Mouse (Mus musculus) liver, embryonic 16.5 days (tissue): ENCODE results near the gene Atl2. TPM values are rescaled to one million over a fixed set of nuclear protein-coding genes. Genes with fewer than 3 reads are reported as not detected.

Source experiments
- ATAC-seq: fragments of 200-750 bp; cut with Nextera tagmentation; 2 replicates; pipeline ENCODE4 v1.8.0; 2017; ENCODE audit warnings: low read depth, mild to moderate bottlenecking, moderate number of reproducible peaks, moderate library complexity
- H3K27ac ChIP-seq: fragments of 300-500 bp; sonication (generic); 2 replicates; pipeline ENCODE4 v1.5.1; 2014; ENCODE audit warnings: mild to moderate bottlenecking, low read length
- H3K27me3 ChIP-seq: fragments of 300-500 bp; sonication (generic); 2 replicates; pipeline ENCODE4 v1.6.1; 2014; ENCODE audit warnings: low read depth, low read length, mixed read lengths; ENCODE audit not compliant: control insufficient read depth, insufficient read depth
- H3K36me3 ChIP-seq: fragments of 300-500 bp; sonication (generic); 2 replicates; pipeline ENCODE4 v1.6.1; 2014; ENCODE audit warnings: mild to moderate bottlenecking; ENCODE audit not compliant: control insufficient read depth, insufficient read depth
- H3K4me1 ChIP-seq: fragments of 300-500 bp; sonication (generic); 2 replicates; pipeline ENCODE4 v1.6.1; 2014; ENCODE audit warnings: low read depth, low read length, mixed read lengths; ENCODE audit not compliant: control insufficient read depth
- H3K4me2 ChIP-seq: fragments of 300-500 bp; sonication (generic); 2 replicates; pipeline ENCODE4 v1.6.1; 2014; ENCODE audit warnings: low read depth, low read length, mixed read lengths
- H3K4me3 ChIP-seq: fragments of 300-500 bp; sonication (generic); 2 replicates; pipeline ENCODE4 v1.5.1; 2014; ENCODE audit warnings: low read depth, mild to moderate bottlenecking, low read length
- H3K9ac ChIP-seq: fragments of 300-500 bp; sonication (generic); 2 replicates; pipeline ENCODE4 v1.6.1; 2014; ENCODE audit warnings: low read depth, low read length
- H3K9me3 ChIP-seq: fragments of 300-500 bp; sonication (generic); replicated peaks from 2 replicates; pipeline ENCODE4 v1.6.1; 2016; ENCODE audit warnings: low read length; ENCODE audit not compliant: control insufficient read depth
- WGBS: fragments of 180-500 bp; shearing (Covaris S2); extraction: QIAGEN DNeasy Blood & Tissue Kit; methylation state at CpG from one replicate; pipeline ENCODE4 v1.1.7; 2014; ENCODE audit not compliant: insufficient replicate concordance; 5-methylcytosine and 5-hydroxymethylcytosine counted together
- polyA plus RNA-seq: library from polyadenylated mRNA; unstranded; fragments of >200 nt; fragmentation: Nextera tagmentation; extraction: Ambion mirVana; gene quantifications from 2 replicates; pipeline ENCODE4 v1.2.1, GENCODE M21; 2015

Gene Atl2
- polyA plus RNA-seq, 1 experiment from 2014 or later: 29.2 TPM

DNA sequence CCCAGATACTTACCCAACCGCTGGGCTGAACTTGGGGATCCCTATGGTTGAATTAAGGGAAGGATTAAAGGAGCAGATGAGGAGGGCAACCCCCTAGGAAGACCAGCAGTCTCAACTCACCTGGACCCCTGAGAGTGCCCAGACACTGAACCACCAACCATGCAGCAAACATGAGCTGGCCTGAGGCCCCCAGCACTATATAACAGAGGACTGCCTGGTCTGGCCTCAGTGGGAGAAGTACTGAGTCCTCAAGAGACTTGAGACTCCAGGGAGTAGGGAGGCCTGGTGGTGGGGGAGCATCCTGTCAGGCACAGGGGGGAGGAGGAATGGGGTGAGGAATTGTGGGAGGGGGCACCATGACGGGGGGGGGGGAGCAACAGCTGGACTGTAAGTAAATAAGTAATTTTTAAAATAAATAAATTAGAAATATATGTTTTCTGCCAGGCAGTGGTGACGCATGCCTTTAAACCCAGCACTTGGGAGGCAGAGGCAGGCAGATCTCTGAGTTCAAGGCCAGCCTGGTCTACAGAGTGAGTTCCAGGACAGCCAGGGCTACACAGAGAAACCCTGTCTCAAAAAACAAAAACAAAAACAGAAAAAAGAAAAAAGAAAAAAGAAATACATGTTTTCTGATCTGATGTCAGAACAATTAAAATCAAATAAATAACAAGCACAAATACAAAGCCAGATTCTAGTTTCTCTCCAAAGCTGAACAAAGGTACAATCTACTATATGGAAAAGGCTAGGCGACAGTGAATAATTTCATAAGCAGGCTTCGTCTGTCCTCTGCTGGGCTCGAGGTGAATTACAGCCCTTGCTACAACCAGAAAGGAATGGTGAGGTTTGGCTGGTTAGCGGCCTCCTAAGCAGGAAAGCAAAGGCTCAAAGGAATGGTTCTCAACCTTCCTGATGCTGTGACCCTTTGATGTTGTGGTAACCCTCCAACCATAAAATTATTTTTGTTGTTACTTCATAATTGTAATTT lies 55.4 kb downstream of the Atl2 start:
- WGBS: 32% methylated on average over 7 of the region's 7 CpGs
- H3K9me3 ChIP-seq: no peaks in the 10 kb centered on the region
- no peak overlapping the region for H3K9ac ChIP-seq
- H3K27me3 ChIP-seq: no peaks in the 10 kb centered on the region
- H3K27ac ChIP-seq: no peak overlapping the region
- H3K36me3 ChIP-seq: no peaks in the 10 kb centered on the region
- ATAC-seq: 0 out of 2 replicates have a peak, but pooled peaks have one; percentile 27
- no peaks in the 10 kb centered on the region for H3K4me1 ChIP-seq
- H3K4me2 ChIP-seq: no peak overlapping the region
- H3K4me3 ChIP-seq: no peak overlapping the region

DNA sequence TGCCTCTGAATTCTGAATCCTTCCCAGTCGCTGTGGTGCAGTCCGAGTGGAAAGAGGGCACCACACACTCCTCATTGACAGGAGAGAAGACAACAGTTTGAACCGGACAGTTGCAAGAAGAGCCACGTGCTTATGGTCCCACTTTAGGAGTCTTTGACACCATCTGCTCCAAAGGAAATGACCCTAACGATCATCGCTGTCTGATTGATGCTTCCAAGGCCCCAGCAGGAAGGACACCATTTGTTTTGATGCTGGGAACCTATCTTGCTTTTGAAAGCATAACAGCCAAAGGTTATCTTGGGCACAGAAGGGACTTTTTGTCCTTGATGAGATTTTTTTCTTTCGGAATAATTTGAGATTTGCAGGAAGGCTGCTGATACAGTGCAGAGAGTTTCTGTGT lies 58.9 kb downstream of the Atl2 start:
- Histone ChIP-seq H3K9ac (no peak overlapping the region), H3K27ac (no peak overlapping the region), H3K27me3 (no peaks in the 10 kb centered on the region), H3K36me3 (no peaks in the 10 kb centered on the region), H3K4me1 (no peaks in the 10 kb centered on the region), H3K9me3 (no peaks in the 10 kb centered on the region), H3K4me2 (no peak overlapping the region), H3K4me3 (no peak overlapping the region)
- no peak for ATAC-seq
- 49% methylated on average over 7 of the region's 7 CpGs for WGBS

DNA sequence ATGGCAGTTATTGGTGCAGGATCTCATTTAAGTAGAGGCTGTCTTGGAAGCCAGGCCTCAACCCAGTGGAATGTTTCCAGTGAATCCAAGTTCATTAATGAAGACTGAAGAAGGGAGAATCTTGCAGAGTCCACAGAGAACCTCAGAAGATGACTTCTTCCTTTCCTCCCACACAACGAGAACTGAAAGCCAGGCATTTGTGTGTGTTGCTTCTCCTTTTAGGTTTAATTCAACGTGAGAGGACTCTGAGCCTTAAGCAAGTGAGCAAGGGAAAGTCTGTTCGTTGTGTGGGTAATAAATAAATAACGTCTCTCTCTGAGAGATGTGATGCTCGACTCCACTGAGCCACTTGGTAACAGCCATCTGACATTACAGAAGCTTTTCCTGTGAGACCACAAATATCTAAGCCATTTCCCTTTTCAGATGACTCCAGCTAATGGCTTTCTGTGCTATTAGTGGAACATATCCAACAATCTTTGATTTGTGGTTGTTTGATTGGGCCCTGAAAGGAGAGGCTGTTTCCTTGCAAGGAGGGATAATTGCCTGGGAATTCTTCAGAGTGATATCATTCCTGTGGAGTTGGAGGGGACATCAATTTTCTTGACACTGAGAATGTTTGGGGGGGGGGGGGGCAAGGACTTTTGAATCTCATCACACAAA lies 60.1 kb downstream of the Atl2 start:
- WGBS: 12% methylated on average over 5 of the region's 5 CpGs
- Histone ChIP-seq H3K9ac (no peak overlapping the region), H3K4me2 (no peak overlapping the region), H3K27ac (no peak overlapping the region), H3K4me3 (no peak overlapping the region), H3K4me1 (no peaks in the 10 kb centered on the region), H3K27me3 (no peaks in the 10 kb centered on the region), H3K36me3 (no peaks in the 10 kb centered on the region), H3K9me3 (no peaks in the 10 kb centered on the region)
- ATAC-seq: no peak

- no peak for ATAC-seq
- H3K9ac ChIP-seq: no peak overlapping the region
- no peak overlapping the region for H3K27ac ChIP-seq
- no peaks in the 10 kb centered on the region for H3K4me1 ChIP-seq
- H3K27me3 ChIP-seq: no peaks in the 10 kb centered on the region
- no peak overlapping the region for H3K4me2 ChIP-seq
- no peaks in the 10 kb centered on the region for H3K9me3 ChIP-seq
- no peaks in the 10 kb centered on the region for H3K36me3 ChIP-seq
- WGBS: 27% methylated on average over 1 of the region's 1 CpGs
- H3K4me3 ChIP-seq: no peak overlapping the region
Observed at GRCm38 (mm10) chr17:79832284-79832683, 63.6 kb downstream of the Atl2 start.

- WGBS: 55% methylated on average over 6 of the region's 6 CpGs
- Histone ChIP-seq H3K4me2 (no peak overlapping the region), H3K27ac (no peak overlapping the region), H3K9me3 (no peaks in the 10 kb centered on the region), H3K27me3 (no peaks in the 10 kb centered on the region), H3K4me1 (no peaks in the 10 kb centered on the region), H3K4me3 (no peak overlapping the region), H3K9ac (no peak overlapping the region), H3K36me3 (no peaks in the 10 kb centered on the region)
- no peak for ATAC-seq
Observed at GRCm38 (mm10) chr17:79826482-79827034, 69.4 kb downstream of the Atl2 start.

DNA sequence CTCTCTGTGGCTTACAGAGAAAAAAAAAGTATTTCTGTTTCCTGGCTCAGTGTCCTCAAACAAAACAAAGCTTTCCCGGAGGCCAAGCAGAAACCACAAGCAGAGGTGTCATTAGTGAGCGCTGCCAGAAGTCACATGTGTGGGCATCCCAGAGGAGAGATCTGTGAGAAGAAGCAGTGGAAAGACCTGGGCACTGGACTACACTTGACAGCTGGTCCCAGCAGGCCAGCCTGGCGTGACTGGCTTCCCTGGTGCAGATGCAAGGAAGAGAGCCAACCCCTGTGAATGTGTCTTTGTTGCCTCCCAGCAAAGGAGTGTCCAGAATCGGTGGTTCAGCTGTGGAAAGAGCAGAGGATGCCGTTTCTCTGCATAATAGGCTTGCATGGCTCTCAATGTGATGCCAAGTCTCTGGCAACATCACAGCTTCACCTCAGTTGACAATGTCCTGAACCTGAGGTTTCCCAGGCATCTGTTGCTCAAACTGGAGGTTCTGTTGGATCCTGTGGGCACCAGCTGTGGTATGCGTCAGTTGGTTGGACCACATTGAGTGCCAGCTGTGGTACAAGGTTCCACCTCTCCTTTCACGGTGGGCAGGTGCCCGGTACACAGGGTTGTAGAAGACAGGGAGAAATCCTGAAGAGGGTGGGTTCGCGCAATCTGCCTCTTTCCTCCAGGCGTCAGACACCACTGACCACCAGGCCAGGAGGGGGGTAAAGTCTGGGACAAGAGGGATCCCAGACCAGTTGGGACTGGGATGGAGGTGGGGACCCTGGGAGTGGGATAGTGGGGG lies 70.5 kb downstream of the Atl2 start:
- no peak for ATAC-seq
- H3K36me3 ChIP-seq: no peaks in the 10 kb centered on the region
- H3K4me1 ChIP-seq: no peaks in the 10 kb centered on the region
- H3K4me3 ChIP-seq: no peak overlapping the region
- no peak overlapping the region for H3K4me2 ChIP-seq
- H3K9me3 ChIP-seq: no peaks in the 10 kb centered on the region
- WGBS: 58% methylated on average over 11 of the region's 11 CpGs
- no peaks in the 10 kb centered on the region for H3K27me3 ChIP-seq
- no peak overlapping the region for H3K27ac ChIP-seq
- H3K9ac ChIP-seq: no peak overlapping the region

- no peak overlapping the region for H3K9ac ChIP-seq
- no peak overlapping the region for H3K4me2 ChIP-seq
- no peaks in the 10 kb centered on the region for H3K9me3 ChIP-seq
- 50% methylated on average over 1 of the region's 1 CpGs for WGBS
- no peak overlapping the region for H3K27ac ChIP-seq
- no peak for ATAC-seq
- H3K4me3 ChIP-seq: no peak overlapping the region
- no peaks in the 10 kb centered on the region for H3K27me3 ChIP-seq
- H3K36me3 ChIP-seq: no peaks in the 10 kb centered on the region
- H3K4me1 ChIP-seq: no peaks in the 10 kb centered on the region
Observed at GRCm38 (mm10) chr17:79824406-79824805, 71.5 kb downstream of the Atl2 start.

- Histone ChIP-seq H3K4me2 (no peak overlapping the region), H3K9ac (no peak overlapping the region), H3K9me3 (no peaks in the 10 kb centered on the region), H3K27me3 (no peaks in the 10 kb centered on the region), H3K36me3 (no peaks in the 10 kb centered on the region), H3K4me3 (no peak overlapping the region), H3K27ac (no peak overlapping the region), H3K4me1 (no peaks in the 10 kb centered on the region)
- WGBS: 25% methylated on average over 3 of the region's 3 CpGs
- ATAC-seq: no peak
Observed at GRCm38 (mm10) chr17:79818884-79819283, 77.0 kb downstream of the Atl2 start.
